In genomic region chr4:136052060-136052459, GRCm38 (mm10) we compare ENCODE assay signal across 8 mouse cellular contexts. TPM values are rescaled to one million over a fixed set of nuclear protein-coding genes. Genes with fewer than 3 reads are reported as not detected.
DNase-seq lines count a peak whose midpoint lies in the region; ATAC-seq and TF ChIP-seq lines count a peak whose summit lies in the region.

No protein-coding gene starts in this region.

- H3K4me1 ChIP-seq in cortical plate, adult 2 months (ENCODE audit: control insufficient read depth, insufficient read depth, low read length): 0 out of 2 replicates have a peak, but pooled peaks cover 3% of the 10 kb centered on the region
- H3K4me1 ChIP-seq in intestine, embryonic 14.5 days (replicated peaks; ENCODE audit: control insufficient read depth, insufficient read depth, low read length): peaks cover 17% of the 10 kb centered on the region
- H3K4me1 ChIP-seq in neural tube, embryonic 13.5 days (replicated peaks): peaks cover 20% of the 10 kb centered on the region

- no peak for ATAC-seq in intestine, embryonic 14.5 days (replicated peaks; ENCODE audit: low FRiP score, low TSS enrichment, low read depth)
- no peak for ATAC-seq in neural tube, embryonic 13.5 days (ENCODE audit: low read depth)

- peak overlapping the region; percentile 95 for H3K9ac ChIP-seq in intestine, embryonic 14.5 days (ENCODE audit: low read length)
- peak overlapping the region; percentile 93 for H3K9ac ChIP-seq in neural tube, embryonic 13.5 days

- peaks cover 52% of the 10 kb centered on the region for H3K36me3 ChIP-seq in intestine, embryonic 14.5 days (ENCODE audit: control insufficient read depth, insufficient read depth, low read length)
- H3K36me3 ChIP-seq in neural tube, embryonic 13.5 days: peaks cover 47% of the 10 kb centered on the region

- H3K4me3 ChIP-seq in left cerebral cortex, adult 2 months: peak overlapping the region; percentile 98
- H3K4me3 ChIP-seq in cortical plate, adult 2 months (ENCODE audit: insufficient read depth, low read length): peak overlapping the region; percentile 96
- peak overlapping the region; percentile 94 for H3K4me3 ChIP-seq in intestine, embryonic 14.5 days (ENCODE audit: low read depth, low read length)
- peak overlapping the region; percentile 81 for H3K4me3 ChIP-seq in neural tube, embryonic 13.5 days

- no peaks in the 10 kb centered on the region for H3K27me3 ChIP-seq in intestine, embryonic 14.5 days (replicated peaks; ENCODE audit: control insufficient read depth, insufficient read depth, low read length)
- no peaks in the 10 kb centered on the region for H3K27me3 ChIP-seq in neural tube, embryonic 13.5 days

- no peak for TF ChIP-seq CTCF in left cerebral cortex, adult 2 months (IDR thresholded peaks at IDR 0.05)
- TF ChIP-seq CTCF in cortical plate, adult 2 months (IDR thresholded peaks at IDR 0.05; ENCODE audit: extremely low read depth, insufficient read depth, low read length): no peak

- intact Hi-C loops in left cerebral cortex, adult 2 months (cut with DNase I): loop anchor here (2.0 to 5.0 kb wide), 2 partner anchors 80 to 551 kb away; partner anchors contain the start of genes Kdm1a and Lypla2
- intact Hi-C loops in left cerebral cortex, postnatal 4 days (cut with DNase I): no loop called here

- no peak for TF ChIP-seq POLR2A in cortical plate, adult 2 months (IDR thresholded peaks at IDR 0.05; ENCODE audit: extremely low read depth, insufficient read depth, low read length)

- H3K4me2 ChIP-seq in intestine, embryonic 14.5 days (ENCODE audit: low read length): peak overlapping the region; percentile 100
- H3K4me2 ChIP-seq in neural tube, embryonic 13.5 days: peak overlapping the region; percentile 82

- 4% methylated on average over 3 of the region's 3 CpGs for WGBS in intestine, embryonic 14.5 days
- 5% methylated on average over 3 of the region's 3 CpGs for WGBS in neural tube, embryonic 13.5 days

- H3K27ac ChIP-seq in left cerebral cortex, adult 2 months: no peak overlapping the region
- H3K27ac ChIP-seq in cortical plate, adult 2 months (ENCODE audit: insufficient read depth, low read length): no peak overlapping the region
- H3K27ac ChIP-seq in intestine, embryonic 14.5 days (ENCODE audit: low read depth): no peak overlapping the region
- H3K27ac ChIP-seq in neural tube, embryonic 13.5 days (replicated peaks): no peak overlapping the region

- no peak for DNase-seq in left cerebral cortex, adult 2 months (ENCODE audit: extremely low spot score in 1 of 2, low spot score in 2 of 2)
- no peak for DNase-seq in left cerebral cortex, postnatal 4 days
- DNase-seq in intestine, embryonic 14.5 days (ENCODE audit: low spot score): no peak
- DNase-seq in thymus, adult 18-20 months: no peak
- DNase-seq in embryo, embryonic 11 days: no peak
- no peak for DNase-seq in cerebellum, postnatal 36 days

- H3K9me3 ChIP-seq in intestine, embryonic 14.5 days (ENCODE audit: control insufficient read depth, low read length): no peaks in the 10 kb centered on the region
- no peaks in the 10 kb centered on the region for H3K9me3 ChIP-seq in neural tube, embryonic 13.5 days

RNA-seq across cellular contexts. Expression of gene Rpl11, which starts 1.2 kb away (rescaled TPM):
- total RNA-seq in left cerebral cortex, adult 2 months (2021): 100 to 1,000 TPM; 271 to 308 TPM
- total RNA-seq in left cerebral cortex, postnatal 4 days (2021): 100 to 1,000 TPM; 347 to 361 TPM
- polyA plus RNA-seq in cortical plate, adult 2 months (2012; rRNA removed): 511 and 520 TPM in 2 replicates
- polyA plus RNA-seq in intestine, embryonic 14.5 days (2014; fragmentation: Nextera tagmentation; extraction: Ambion mirVana): 575 and 596 TPM in 2 replicates
- 265 and 313 TPM in 2 replicates for polyA plus RNA-seq in neural tube, embryonic 13.5 days (2015; fragmentation: Nextera tagmentation; extraction: Ambion mirVana)

RNA-seq across cellular contexts. Expression of gene Eloa, which starts 30.5 kb away (rescaled TPM):
- 10 to 100 TPM; 25.7 to 26.8 TPM for total RNA-seq in left cerebral cortex, adult 2 months (2021)
- total RNA-seq in left cerebral cortex, postnatal 4 days (2021): 10 to 100 TPM; 34.9 to 36.1 TPM
- 16.5 and 16.8 TPM in 2 replicates for polyA plus RNA-seq in cortical plate, adult 2 months (2012; rRNA removed)
- polyA plus RNA-seq in intestine, embryonic 14.5 days (2014; fragmentation: Nextera tagmentation; extraction: Ambion mirVana): 42.3 and 44.0 TPM in 2 replicates
- polyA plus RNA-seq in neural tube, embryonic 13.5 days (2015; fragmentation: Nextera tagmentation; extraction: Ambion mirVana): 26.4 and 29.2 TPM in 2 replicates
